Mouse (Mus musculus) spleen, postnatal 4 days (tissue): ENCODE measurements around the gene Qtrt1.

ENCODE experiments used
- DNase-seq, 2 experiments: peaks; one replicate each; pipeline ENCODE4 v3.0.0; 2022; ENCODE audit warnings: low spot score in 2 of 2

The Qtrt1 gene

GRCm38 (mm10) chr9:21419646-21420045, 8.0 kb downstream of the Qtrt1 start:
- peak in 1 of 2 experiments; percentile 28 for DNase-seq

- peak; percentile 98 to 99 for DNase-seq
These were observed 13.3 kb downstream of the Qtrt1 start, which contains the start of gene Dnm2 for GRCm38 (mm10) chr9:21424631-21425555. Gene Dnm2 (plus strand): TSS chr9:21424908.

GRCm38 (mm10) chr9:21425556-21425945, 13.9 kb downstream of the Qtrt1 start:
- no peak for DNase-seq

GRCm38 (mm10) chr9:21426013-21426412, 14.4 kb downstream of the Qtrt1 start:
- DNase-seq, result no peak

GRCm38 (mm10) chr9:21426525-21426924, 14.9 kb downstream of the Qtrt1 start:
- DNase-seq, result no peak

GRCm38 (mm10) chr9:21427773-21428172, 16.1 kb downstream of the Qtrt1 start:
- DNase-seq, result no peak

GRCm38 (mm10) chr9:21428178-21428577, 16.5 kb downstream of the Qtrt1 start:
- no peak for DNase-seq

- no peak for DNase-seq
These were observed 19.1 kb downstream of the Qtrt1 start for GRCm38 (mm10) chr9:21430724-21431123.

- no peak for DNase-seq
These were observed 20.4 kb downstream of the Qtrt1 start for GRCm38 (mm10) chr9:21432066-21432465.

GRCm38 (mm10) chr9:21433766-21434165, 22.1 kb downstream of the Qtrt1 start:
- no peak for DNase-seq

GRCm38 (mm10) chr9:21434410-21434809, 22.8 kb downstream of the Qtrt1 start:
- no peak for DNase-seq

GRCm38 (mm10) chr9:21435777-21436635, 24.4 kb downstream of the Qtrt1 start:
- DNase-seq, result peak in 1 of 2 experiments; percentile 50

- no peak for DNase-seq
These were observed 25.9 kb downstream of the Qtrt1 start for GRCm38 (mm10) chr9:21437577-21437976.

GRCm38 (mm10) chr9:21438219-21438618, 26.6 kb downstream of the Qtrt1 start:
- DNase-seq, result no peak

GRCm38 (mm10) chr9:21439456-21439855, 27.8 kb downstream of the Qtrt1 start:
- DNase-seq, result no peak

- DNase-seq, result no peak
These were observed 28.3 kb downstream of the Qtrt1 start for GRCm38 (mm10) chr9:21439914-21440313.

- no peak for DNase-seq
These were observed 28.8 kb downstream of the Qtrt1 start for GRCm38 (mm10) chr9:21440387-21440786.

GRCm38 (mm10) chr9:21443853-21444252, 32.2 kb downstream of the Qtrt1 start:
- no peak for DNase-seq

- no peak for DNase-seq
These were observed 32.9 kb downstream of the Qtrt1 start for GRCm38 (mm10) chr9:21444574-21444973.

- DNase-seq, result no peak
These were observed 33.6 kb downstream of the Qtrt1 start for GRCm38 (mm10) chr9:21445081-21445744.

- DNase-seq, result no peak
These were observed 36.1 kb downstream of the Qtrt1 start for GRCm38 (mm10) chr9:21447778-21448177.

- no peak for DNase-seq
These were observed 38.1 kb downstream of the Qtrt1 start for GRCm38 (mm10) chr9:21449710-21450109.
